Mouse (Mus musculus): ENCODE data around the gene Cxxc4.
"Not testable (repeated sequence)": the region's sequence is repeated elsewhere in the genome, so short reads cannot be mapped to it uniquely, and the experiment has no call there.

The Cxxc4 gene

GRCm38 (mm10) chr3:134236414-134237112, at the start of gene Cxxc4:
TSS of gene Cxxc4 (plus strand) at chr3:134236484.
- DNase-seq (ENCODE audit: low spot score in 2 of 2), result no peak

GRCm38 (mm10) chr3:134188979-134189946, 47.0 kb upstream of the Cxxc4 start:
- DNase-seq (ENCODE audit: low spot score in 2 of 2), result no peak

- DNase-seq (ENCODE audit: low spot score in 2 of 2), result no peak
Measured at GRCm38 (mm10) chr3:134190046-134190445, 46.2 kb upstream of the Cxxc4 start.

GRCm38 (mm10) chr3:134199892-134200291, 36.4 kb upstream of the Cxxc4 start:
- DNase-seq (ENCODE audit: low spot score in 2 of 2), result peak; percentile 4 to 27

- no peak for DNase-seq (ENCODE audit: low spot score in 2 of 2)
Measured at GRCm38 (mm10) chr3:134206624-134207023, 29.7 kb upstream of the Cxxc4 start.

DNA sequence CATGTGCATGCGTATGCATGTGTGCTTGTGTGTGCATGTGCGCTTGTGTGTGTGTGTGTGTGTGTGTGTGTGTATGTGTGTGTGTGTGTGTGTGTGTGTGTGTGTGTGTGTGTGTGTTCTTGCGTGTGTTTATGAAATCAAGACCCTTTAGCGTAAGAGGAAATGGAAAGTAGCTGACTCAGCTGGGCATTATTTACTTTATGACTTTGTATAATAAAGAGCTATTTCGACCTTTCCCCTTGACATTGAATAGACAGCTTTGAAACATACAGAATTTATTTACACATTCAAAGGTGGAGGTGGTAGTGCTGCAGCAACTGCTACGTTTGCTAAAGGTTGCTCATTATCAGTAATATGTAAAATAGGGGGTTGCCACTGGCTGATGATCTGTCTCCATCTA, 25.3 kb upstream of the Cxxc4 start:
- no peak for DNase-seq (ENCODE audit: low spot score in 2 of 2)

GRCm38 (mm10) chr3:134219881-134220280, 16.4 kb upstream of the Cxxc4 start:
- DNase-seq (ENCODE audit: low spot score in 2 of 2), result not testable (repeated sequence)

GRCm38 (mm10) chr3:134221002-134221401, 15.3 kb upstream of the Cxxc4 start:
- no peak for DNase-seq (ENCODE audit: low spot score in 2 of 2)

GRCm38 (mm10) chr3:134222593-134222992, 13.7 kb upstream of the Cxxc4 start:
- DNase-seq (ENCODE audit: low spot score in 2 of 2), result no peak

DNA sequence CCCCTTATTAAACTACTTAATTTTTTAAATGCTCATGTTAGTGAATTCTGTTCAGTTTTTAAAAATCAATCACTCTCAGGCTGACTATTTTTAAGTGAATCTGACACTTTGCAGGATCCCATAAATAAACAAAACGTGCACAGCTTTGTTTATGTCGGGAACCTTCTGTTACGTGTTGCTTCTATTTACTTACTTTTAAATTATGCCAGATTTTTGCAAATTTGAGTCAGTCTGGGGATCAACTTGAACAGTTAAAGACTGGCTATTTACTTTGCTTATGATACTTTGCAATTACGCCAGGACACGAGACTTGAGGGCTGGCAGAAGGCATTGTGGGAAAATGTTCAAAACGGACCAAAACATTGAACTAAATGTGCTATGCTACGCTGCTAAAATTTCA, 12.3 kb upstream of the Cxxc4 start:
- DNase-seq (ENCODE audit: low spot score in 2 of 2), result no peak

GRCm38 (mm10) chr3:134225928-134226327, 10.4 kb upstream of the Cxxc4 start:
- no peak for DNase-seq (ENCODE audit: low spot score in 2 of 2)

GRCm38 (mm10) chr3:134232753-134233152, 3.5 kb upstream of the Cxxc4 start:
- no peak for DNase-seq (ENCODE audit: low spot score in 2 of 2)

- peak; percentile 68 to 74 for DNase-seq (ENCODE audit: low spot score in 2 of 2)
Measured at GRCm38 (mm10) chr3:134235491-134236413, 532 bp upstream of the Cxxc4 start.

DNA sequence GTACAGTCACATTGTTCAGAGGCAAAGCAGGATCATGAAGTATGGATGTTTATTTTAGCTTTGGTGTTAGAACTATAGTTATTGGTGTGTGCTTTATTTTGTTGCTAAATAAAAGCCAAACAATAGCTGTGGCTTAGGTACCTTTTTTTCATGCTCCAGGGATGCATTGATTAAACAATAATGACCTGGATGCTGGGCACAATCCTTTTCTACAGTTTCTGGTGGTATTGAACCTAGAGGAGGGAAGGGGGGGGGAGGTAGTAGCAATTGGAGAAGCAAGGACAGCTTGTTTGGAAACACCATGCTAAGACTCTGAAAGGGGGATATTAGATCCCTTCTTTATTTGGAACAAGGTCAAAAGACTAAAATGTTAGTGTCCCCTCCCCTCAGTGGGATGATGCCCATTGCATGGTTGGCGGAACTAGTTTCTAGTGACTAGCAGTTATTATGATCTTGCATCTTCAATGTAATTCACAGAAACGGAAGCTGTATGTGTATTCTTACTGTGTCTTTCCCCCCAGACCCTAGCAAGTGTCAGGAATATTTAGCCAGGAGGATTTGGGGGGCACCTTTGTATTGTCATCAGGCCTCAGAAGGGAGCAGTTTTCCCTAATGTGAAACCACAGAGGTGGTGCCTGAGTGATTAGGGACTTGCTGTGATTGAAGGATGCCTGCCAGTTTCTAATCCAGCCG, 975 bp downstream of the Cxxc4 start:
- no peak for DNase-seq (ENCODE audit: low spot score in 2 of 2)

DNA sequence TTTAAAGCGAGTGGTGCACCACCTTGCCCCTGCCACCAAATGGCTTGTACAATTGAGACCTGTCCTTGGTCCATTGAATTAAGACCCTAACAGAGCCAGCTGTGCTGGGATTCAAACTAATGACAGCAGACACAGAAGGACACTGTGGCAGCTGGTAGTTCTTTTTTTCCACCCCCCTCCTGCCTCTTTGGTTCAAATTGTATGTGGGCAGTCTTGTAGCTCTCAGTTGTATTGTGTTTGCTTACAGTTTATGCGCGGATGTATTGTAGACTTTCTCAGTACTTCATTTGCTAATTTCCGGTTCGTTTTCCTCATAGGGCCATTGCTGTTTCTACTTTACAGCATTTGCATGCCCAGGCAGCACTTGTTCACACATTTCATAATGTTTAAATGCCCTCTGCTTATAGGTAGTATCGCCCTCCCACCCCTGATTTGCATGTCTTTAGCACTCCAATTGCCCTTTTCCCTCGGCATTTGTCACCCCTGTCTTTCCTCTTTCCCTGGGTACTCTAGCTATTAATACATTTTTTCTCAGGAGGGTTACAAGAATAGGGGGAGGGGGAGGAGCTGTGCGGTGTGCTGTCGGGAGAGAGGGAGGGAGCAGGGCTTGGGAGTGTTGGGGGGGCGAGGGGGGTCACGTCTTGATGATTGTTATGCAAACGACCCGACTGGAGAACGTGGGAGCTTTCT, 2.5 kb downstream of the Cxxc4 start:
- no peak for DNase-seq (ENCODE audit: low spot score in 2 of 2)

- peak; percentile 17 to 43 for DNase-seq (ENCODE audit: low spot score in 2 of 2)
Measured at GRCm38 (mm10) chr3:134239321-134239970, 3.2 kb downstream of the Cxxc4 start.

DNA sequence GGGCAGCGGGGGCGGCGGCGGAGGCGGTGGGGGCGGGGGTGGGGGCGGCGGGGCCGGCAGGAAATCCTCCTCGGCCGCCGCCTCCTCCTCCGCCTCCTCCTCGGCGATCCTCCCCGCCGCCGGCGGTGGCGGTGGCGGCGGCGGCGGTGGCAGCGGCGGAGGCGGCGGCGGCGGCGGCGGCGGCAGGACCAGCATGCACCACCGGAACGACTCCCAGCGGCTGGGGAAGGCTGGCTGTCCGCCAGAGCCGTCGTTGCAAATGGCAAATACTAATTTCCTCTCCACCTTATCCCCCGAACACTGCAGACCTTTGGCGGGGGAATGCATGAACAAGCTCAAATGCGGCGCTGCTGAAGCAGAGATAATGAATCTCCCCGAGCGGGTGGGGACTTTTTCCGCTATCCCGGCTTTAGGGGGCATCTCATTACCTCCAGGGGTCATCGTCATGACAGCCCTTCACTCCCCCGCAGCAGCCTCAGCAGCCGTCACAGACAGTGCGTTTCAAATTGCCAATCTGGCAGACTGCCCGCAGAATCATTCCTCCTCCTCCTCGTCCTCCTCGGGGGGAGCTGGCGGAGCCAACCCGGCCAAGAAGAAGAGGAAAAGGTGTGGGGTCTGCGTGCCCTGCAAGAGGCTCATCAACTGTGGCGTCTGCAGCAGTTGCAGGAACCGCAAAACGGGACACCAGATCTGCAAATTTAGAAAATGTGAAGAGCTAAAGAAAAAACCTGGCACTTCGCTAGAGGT, 3.9 kb downstream of the Cxxc4 start:
- DNase-seq (ENCODE audit: low spot score in 2 of 2), result peak; percentile 57 to 58

DNA sequence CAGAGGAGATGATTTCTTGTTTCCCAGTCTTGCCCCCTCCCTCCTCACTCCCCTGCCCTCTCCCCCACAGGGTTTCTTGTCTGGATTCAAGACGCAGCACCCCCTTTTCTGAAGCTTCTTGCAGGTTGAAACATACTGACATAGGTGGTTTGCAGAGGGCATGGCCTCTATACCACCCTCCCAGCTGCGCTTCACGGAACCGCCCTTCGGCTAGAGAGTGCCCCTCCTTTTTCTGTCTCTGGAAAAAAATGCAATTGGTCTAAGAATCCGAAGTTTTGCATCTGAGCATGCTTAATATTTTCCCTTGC, 4.4 kb downstream of the Cxxc4 start:
- DNase-seq (ENCODE audit: low spot score in 2 of 2), result no peak

DNA sequence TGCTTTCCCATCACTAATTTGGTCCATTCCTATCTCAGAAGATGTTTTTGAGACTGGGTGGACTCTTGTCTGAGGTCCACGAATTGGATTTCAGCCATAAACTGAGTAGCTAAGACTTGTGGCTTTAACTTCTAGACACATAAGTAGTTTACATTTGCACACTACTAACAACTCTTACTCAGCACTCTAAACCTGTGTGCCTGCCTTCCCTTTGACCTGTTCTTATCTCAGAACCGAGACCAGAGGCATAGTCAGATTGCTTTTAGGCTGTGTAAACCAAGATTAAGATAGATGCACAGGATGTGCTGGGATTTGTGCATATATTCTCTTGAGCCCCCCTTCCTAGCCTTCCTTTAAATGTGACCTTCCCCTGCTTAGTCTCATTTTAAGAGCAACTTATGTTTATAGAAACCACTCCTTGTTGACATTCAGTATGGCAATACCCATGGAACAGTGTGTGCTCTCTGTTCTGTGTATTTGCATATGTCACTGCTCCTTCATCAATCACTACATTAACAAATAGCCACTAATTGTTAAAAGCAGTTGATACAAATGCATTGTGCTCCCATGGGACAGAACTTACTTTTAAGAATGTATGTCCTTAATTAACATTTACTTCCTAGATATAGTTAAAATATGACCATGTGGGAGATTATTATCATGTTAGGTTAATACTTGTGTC, 7.0 kb downstream of the Cxxc4 start:
- no peak for DNase-seq (ENCODE audit: low spot score in 2 of 2)
